Mouse (Mus musculus) testis, adult 2 months (tissue): ENCODE measurements around the gene Slf1.

Source experiments
- CTCF ChIP-seq: fragments of 200-500 bp; IDR thresholded peaks from 2 replicates; pipeline ENCODE4 v1.5.1; 2012; ENCODE audit warnings: low read depth, mild to moderate bottlenecking, inconsistent platforms, low read length, moderate library complexity; ENCODE audit not compliant: control insufficient read depth, insufficient read depth, insufficient replicate concordance
- POLR2A ChIP-seq: fragments of 200-500 bp; IDR thresholded peaks from 2 replicates; pipeline ENCODE4 v1.6.1; 2012; ENCODE audit warnings: low read depth, mild to moderate bottlenecking, inconsistent platforms, low read length, moderate library complexity; ENCODE audit not compliant: control insufficient read depth

DNA sequence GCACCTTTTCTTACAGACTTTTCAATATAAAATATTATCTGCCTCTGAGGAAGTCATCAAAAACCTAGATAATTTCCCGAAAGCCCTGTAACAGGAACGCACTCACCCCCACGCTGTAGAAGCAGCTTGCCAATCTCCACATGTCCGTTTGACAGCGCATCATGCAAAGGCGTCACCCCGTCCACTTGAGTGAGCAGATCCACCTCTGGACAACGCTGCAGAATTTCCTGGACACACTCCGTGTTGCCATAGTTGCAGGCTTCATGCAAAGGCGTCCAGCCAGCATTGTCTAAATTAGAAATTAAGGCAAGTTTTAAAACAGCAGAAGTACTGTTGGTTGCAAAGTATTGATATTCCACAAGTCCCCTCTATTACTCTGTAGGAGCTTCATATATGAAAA lies 88.9 kb downstream of the Slf1 start:
- TF ChIP-seq CTCF (no peak), POLR2A (no peak)
